Mouse (Mus musculus) CH12.LX (cell line): ENCODE results near the gene Pdgfc.

Experiments used
- BHLHE40 ChIP-seq: IDR thresholded peaks from 2 replicates; pipeline ENCODE4 v1.6.1; 2011; ENCODE audit warnings: mild to moderate bottlenecking, low read depth, low read length, improper control_type of control experiment
- CHD2 ChIP-seq: IDR thresholded peaks from 2 replicates; pipeline ENCODE4 v1.6.1; 2011; ENCODE audit warnings: low read length, improper control_type of control experiment
- CTCF ChIP-seq, 2 experiments: IDR thresholded peaks in 1 of 2; conservative IDR thresholded peaks in 1 of 2; 2 replicates each; pipeline ENCODE4 v1.5.1; 2011 to 2012; ENCODE audit warnings: low read depth in 2 of 2, low read length in 2 of 2, improper control_type of control experiment in 1 of 2, inconsistent platforms in 1 of 2, mild to moderate bottlenecking in 1 of 2, moderate library complexity in 1 of 2
- E2F4 ChIP-seq: IDR thresholded peaks from 2 replicates; pipeline ENCODE4 v1.6.1; 2011; ENCODE audit warnings: low read depth, low read length, improper control_type of control experiment; ENCODE audit not compliant: insufficient replicate concordance
- EP300 ChIP-seq: IDR thresholded peaks from 2 replicates; pipeline ENCODE4 v1.6.1; 2011; ENCODE audit warnings: low read length, improper control_type of control experiment
- IRF4 ChIP-seq: IDR thresholded peaks from 2 replicates; pipeline ENCODE4 v1.6.1; 2014; ENCODE audit warnings: low read depth, mild to moderate bottlenecking, inconsistent platforms, low read length, improper control_type of control experiment
- JUND ChIP-seq: conservative IDR thresholded peaks from 2 replicates; pipeline ENCODE4 v1.6.1; 2011; ENCODE audit warnings: low read depth, low read length, improper control_type of control experiment
- MAX ChIP-seq: IDR thresholded peaks from 2 replicates; pipeline ENCODE4 v1.6.1; 2011; ENCODE audit warnings: low read length, improper control_type of control experiment
- POLR2A ChIP-seq: IDR thresholded peaks from 2 replicates; pipeline ENCODE4 v1.6.1; 2011; ENCODE audit warnings: low read depth, mild to moderate bottlenecking, improper control_type of control experiment, low read length
- ZKSCAN1 ChIP-seq: IDR thresholded peaks from 2 replicates; pipeline ENCODE4 v1.6.1; 2012; ENCODE audit warnings: low read depth, inconsistent platforms, low read length, improper control_type of control experiment, borderline replicate concordance

GRCm38 (mm10) chr3:81051522-81051921, 15.3 kb downstream of the Pdgfc start:
- TF ChIP-seq IRF4 = no peak
- TF ChIP-seq CTCF (conservative IDR thresholded peaks at IDR 0.05 in 1 of 2, IDR thresholded peaks at IDR 0.05 in 1 of 2; ENCODE audit: low read depth in 2 of 2, low read length in 2 of 2) = no peak
- no peak for TF ChIP-seq POLR2A
- no peak for TF ChIP-seq MAX
- no peak for TF ChIP-seq BHLHE40
- no peak for TF ChIP-seq JUND
- no peak for TF ChIP-seq CHD2
- no peak for TF ChIP-seq ZKSCAN1
- TF ChIP-seq E2F4 = no peak
- no peak for TF ChIP-seq EP300
